Mouse (Mus musculus): Measurements from ENCODE around the gene Kng1. TPM values are rescaled to one million over a fixed set of nuclear protein-coding genes. Genes with fewer than 3 reads are reported as not detected.
"Not testable (repeated sequence)": the region's sequence is repeated elsewhere in the genome, so short reads cannot be mapped to it uniquely, and the experiment has no call there.

Gene Kng1
- polyA plus RNA-seq, 1 experiment from 2014 or later = 0.94 TPM

DNA sequence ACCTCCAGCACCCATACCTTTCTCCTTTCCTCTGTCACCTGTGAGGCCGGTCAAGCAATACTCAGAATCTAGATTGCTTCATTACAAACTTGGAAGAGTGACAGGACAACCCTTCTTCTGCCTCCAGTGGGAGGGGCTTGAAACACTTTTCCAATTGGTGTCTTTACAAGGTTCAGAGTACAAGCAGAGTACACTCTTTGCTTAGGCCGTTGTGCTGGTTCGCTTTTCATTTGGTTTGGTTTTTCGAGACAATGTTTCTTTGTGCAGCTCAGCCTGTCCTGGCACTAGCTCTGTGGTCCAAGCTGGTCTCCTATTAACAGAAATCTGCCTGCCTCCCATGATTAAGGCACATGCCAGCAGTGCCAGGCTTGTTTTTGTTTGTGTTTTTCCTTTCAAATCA, 18.4 kb upstream of the Kng1 start:
- Histone ChIP-seq H3K27ac (replicated peaks) (no peak overlapping the region), H3K36me3 (no peaks in the 10 kb centered on the region), H3K9me3 (0 out of 2 replicates have a peak, but pooled peaks cover 4% of the 10 kb centered on the region), H3K27me3 (replicated peaks) (no peaks in the 10 kb centered on the region), H3K4me2 (no peak overlapping the region), H3K4me1 (peaks cover 6% of the 10 kb centered on the region; the same call in 1 of the 2 replicates), H3K4me3 (no peak overlapping the region), H3K9ac (no peak overlapping the region)
- ATAC-seq (ENCODE audit: extremely low read depth, insufficient number of reproducible peaks, low FRiP score, low TSS enrichment) = no peak
- WGBS = 84% methylated on average over 4 of the region's 4 CpGs

DNA sequence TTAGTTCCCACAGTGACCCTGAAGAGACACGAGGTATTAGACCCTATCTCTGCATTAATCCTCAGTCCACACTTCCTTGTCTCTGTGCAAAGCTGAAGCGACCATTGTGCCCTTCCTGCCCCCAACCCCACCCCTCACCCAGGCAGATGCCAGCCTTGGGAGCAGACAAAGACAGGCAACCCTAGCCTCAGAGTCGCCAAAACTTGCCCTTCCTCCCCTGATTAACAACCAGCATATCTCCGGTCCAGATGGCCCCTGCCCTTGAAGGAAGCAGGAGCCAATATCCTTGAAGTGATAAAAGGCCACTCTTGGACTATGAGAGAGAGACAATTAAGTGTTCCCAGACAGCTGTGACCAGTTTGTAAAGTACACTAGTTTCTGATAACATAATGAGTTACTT, 16.8 kb upstream of the Kng1 start:
- no peak overlapping the region for H3K4me3 ChIP-seq
- H3K9ac ChIP-seq = no peak overlapping the region
- ATAC-seq (ENCODE audit: extremely low read depth, insufficient number of reproducible peaks, low FRiP score, low TSS enrichment) = no peak
- 0 out of 2 replicates have a peak, but pooled peaks cover 4% of the 10 kb centered on the region for H3K9me3 ChIP-seq
- no peak overlapping the region for H3K4me2 ChIP-seq
- no peak overlapping the region for H3K27ac ChIP-seq (replicated peaks)
- 21% methylated on average over 4 of the region's 4 CpGs for WGBS
- H3K36me3 ChIP-seq = no peaks in the 10 kb centered on the region
- H3K27me3 ChIP-seq (replicated peaks) = no peaks in the 10 kb centered on the region
- peaks cover 6% of the 10 kb centered on the region; the same call in 1 of the 2 replicates for H3K4me1 ChIP-seq

DNA sequence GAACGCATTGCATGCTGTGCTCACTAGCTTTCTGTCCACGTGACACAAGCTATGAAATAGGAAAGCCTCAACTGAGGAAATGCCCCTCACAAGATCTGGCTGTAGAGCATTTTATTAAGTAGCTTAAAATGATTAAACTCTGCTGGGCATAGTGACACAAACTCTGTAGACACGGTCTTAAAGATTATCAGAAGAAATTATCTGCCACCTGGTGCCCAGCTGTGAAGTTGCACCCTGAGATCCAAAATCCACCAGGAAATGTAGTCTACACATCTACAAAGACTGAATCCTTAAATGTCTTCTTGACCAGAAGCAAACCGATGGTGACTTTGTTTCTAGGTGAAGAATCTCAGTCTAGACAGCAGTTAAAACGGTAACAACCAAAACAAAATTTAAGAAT, 11.3 kb upstream of the Kng1 start:
- no peak overlapping the region for H3K9ac ChIP-seq
- H3K9me3 ChIP-seq = no peaks in the 10 kb centered on the region
- no peak overlapping the region for H3K4me2 ChIP-seq
- 61% methylated on average over 5 of the region's 5 CpGs for WGBS
- no peak overlapping the region for H3K4me3 ChIP-seq
- no peak for ATAC-seq (ENCODE audit: extremely low read depth, insufficient number of reproducible peaks, low FRiP score, low TSS enrichment)
- no peaks in the 10 kb centered on the region for H3K4me1 ChIP-seq
- no peaks in the 10 kb centered on the region for H3K36me3 ChIP-seq
- H3K27ac ChIP-seq (replicated peaks) = no peak overlapping the region
- no peaks in the 10 kb centered on the region for H3K27me3 ChIP-seq (replicated peaks)

DNA sequence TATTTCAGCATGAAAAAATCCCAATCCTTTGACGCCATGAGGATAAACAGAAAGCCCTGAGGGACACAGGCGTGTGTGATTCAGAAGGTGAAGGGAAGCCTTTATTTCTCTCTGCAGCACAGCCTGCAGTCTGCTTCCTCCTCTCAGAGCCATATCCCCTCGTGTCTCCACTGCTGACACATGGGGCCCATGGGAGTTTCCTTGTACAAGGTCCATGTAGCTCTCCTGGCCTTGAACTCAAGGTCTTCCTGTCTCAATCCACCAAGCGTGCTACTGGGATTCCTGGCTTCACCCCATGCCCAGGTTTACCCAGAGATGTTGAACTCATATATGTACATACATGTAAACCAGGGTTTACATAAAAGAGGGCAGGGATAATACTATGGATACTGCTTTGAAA, 2.0 kb downstream of the Kng1 start:
- H3K9ac ChIP-seq; H3K4me3 ChIP-seq; H3K27me3 ChIP-seq (replicated peaks); H3K4me1 ChIP-seq; ATAC-seq (ENCODE audit: extremely low read depth, insufficient number of reproducible peaks, low FRiP score, low TSS enrichment); H3K9me3 ChIP-seq; H3K27ac ChIP-seq (replicated peaks); H3K4me2 ChIP-seq; H3K36me3 ChIP-seq: not testable (repeated sequence)
- 52% methylated on average over 4 of the region's 4 CpGs for WGBS

DNA sequence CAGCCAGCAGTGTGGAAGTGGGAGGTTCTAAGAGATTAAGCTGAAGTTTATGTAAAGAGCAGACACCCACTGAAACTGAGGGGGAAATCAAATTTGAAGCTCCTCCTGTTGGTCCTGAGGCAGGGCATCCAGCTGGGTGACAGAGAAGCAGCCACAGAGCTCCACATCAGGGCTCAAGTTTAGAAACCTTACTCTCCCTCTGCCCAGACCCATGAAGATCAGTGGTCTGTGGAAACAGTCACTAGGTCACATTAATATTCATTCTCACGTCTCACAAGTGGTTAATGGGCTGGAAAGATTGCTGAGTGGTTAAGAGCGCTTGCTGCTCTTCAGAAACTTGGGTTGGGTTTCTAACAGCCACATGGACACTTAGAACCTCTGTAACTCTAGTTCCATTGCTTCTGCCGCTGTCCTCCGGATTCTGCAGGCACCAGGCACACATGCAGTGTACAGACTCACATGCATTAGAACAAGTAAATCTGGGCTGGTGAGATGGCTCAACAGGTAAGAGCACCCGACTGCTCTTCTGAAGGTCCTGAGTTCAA, 3.2 kb downstream of the Kng1 start:
- not testable (repeated sequence) for H3K27ac ChIP-seq (replicated peaks); H3K4me3 ChIP-seq; H3K9me3 ChIP-seq; H3K9ac ChIP-seq; H3K4me2 ChIP-seq; H3K27me3 ChIP-seq (replicated peaks); H3K36me3 ChIP-seq; ATAC-seq (ENCODE audit: extremely low read depth, insufficient number of reproducible peaks, low FRiP score, low TSS enrichment); H3K4me1 ChIP-seq
- 77% methylated on average over 5 of the region's 5 CpGs for WGBS

DNA sequence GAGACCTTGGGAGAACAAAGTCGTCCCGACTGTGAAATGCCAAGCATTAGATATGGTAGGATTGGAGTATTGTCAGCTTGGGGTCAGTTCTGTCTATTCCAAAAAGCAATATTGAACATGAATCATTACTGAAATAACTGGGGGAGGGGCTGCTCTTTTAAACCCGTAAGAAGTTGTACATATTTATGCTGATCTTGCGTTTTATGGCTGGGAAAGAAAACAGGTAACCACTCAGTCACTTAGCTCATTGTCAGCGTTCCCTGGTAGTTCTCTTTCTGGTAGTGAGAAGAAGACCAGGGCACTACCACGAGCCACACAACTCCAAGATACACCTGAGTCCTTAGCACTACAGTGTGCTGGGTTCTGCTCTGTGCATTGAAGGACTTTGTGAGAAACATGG, 19.9 kb downstream of the Kng1 start:
- H3K36me3 ChIP-seq; ATAC-seq (ENCODE audit: extremely low read depth, insufficient number of reproducible peaks, low FRiP score, low TSS enrichment); H3K9ac ChIP-seq; H3K27ac ChIP-seq (replicated peaks); H3K4me3 ChIP-seq; H3K9me3 ChIP-seq; H3K4me1 ChIP-seq; H3K4me2 ChIP-seq; H3K27me3 ChIP-seq (replicated peaks): not testable (repeated sequence)
- 70% methylated on average over 6 of the region's 6 CpGs for whole genome bisulfite sequencing

DNA sequence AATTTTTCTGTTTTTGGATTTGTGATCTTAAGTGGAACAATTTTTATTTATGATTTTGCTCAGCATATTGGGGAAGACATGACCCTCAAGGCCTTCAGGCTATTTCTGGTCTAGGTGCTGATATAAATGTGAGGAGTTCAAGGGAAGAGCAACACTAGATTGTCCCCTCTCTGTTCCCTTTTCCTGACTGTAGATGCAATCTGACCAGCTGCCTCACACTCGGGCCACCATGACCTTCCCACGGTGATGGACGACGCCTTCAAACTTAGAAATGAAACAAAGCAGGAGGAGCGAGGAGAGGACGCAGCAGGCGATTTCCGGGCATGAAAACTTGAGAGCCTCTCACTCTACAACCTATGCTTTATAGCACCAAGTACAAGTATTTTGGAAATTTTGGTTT, 29.5 kb downstream of the Kng1 start:
- not testable (repeated sequence) for H3K9ac ChIP-seq; H3K4me2 ChIP-seq; H3K4me1 ChIP-seq; H3K4me3 ChIP-seq; H3K9me3 ChIP-seq; H3K36me3 ChIP-seq; H3K27me3 ChIP-seq (replicated peaks); ATAC-seq (ENCODE audit: extremely low read depth, insufficient number of reproducible peaks, low FRiP score, low TSS enrichment); H3K27ac ChIP-seq (replicated peaks)
- 58% methylated on average over 8 of the region's 8 CpGs for WGBS

DNA sequence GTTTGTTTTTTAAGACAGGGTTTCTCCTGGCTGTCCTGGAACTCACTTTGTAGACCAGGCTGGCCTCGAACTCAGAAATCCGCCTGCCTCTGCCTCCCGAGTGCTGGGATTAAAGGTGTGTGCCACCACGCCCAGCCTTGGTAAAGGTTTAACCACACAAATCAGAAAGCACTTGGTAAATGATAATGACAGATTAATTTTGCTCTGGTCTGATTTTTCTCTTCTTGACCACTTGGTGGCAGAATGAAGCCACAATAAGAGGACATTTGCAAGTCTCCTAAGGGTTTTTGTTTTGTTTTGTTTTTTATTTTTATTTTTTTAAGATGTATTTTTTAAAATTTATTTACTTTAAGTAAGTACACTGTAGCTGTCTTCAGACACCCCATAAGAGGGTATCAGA, 30.0 kb downstream of the Kng1 start:
- WGBS = 47% methylated on average over 4 of the region's 4 CpGs
- not testable (repeated sequence) for H3K4me2 ChIP-seq; H3K4me1 ChIP-seq; H3K27ac ChIP-seq (replicated peaks); H3K9ac ChIP-seq; H3K36me3 ChIP-seq; ATAC-seq (ENCODE audit: extremely low read depth, insufficient number of reproducible peaks, low FRiP score, low TSS enrichment); H3K9me3 ChIP-seq; H3K27me3 ChIP-seq (replicated peaks); H3K4me3 ChIP-seq

DNA sequence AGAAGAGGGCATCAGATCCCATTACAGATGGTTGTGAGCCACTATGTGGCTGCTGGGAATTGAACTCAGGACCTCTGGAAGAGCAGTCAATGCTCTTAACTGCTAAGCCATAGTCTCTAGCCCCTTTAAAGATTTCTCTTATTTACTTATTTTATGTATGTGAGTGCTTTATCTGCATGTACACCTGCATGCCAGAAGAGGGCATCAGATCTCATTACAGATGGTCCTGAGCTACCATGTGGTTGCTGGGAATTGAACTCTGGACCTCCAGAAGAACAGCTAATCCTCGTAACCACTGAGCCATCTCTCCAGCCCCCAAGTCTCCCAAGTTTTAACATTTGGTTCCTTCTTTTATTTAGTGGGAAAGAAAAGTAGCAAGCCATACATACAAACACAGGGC, 30.8 kb downstream of the Kng1 start:
- H3K9ac ChIP-seq; H3K4me1 ChIP-seq; H3K27me3 ChIP-seq (replicated peaks); H3K36me3 ChIP-seq; H3K4me3 ChIP-seq; H3K4me2 ChIP-seq; H3K9me3 ChIP-seq; H3K27ac ChIP-seq (replicated peaks); ATAC-seq (ENCODE audit: extremely low read depth, insufficient number of reproducible peaks, low FRiP score, low TSS enrichment): not testable (repeated sequence)
- WGBS = 92% methylated on average over 1 of the region's 1 CpGs

DNA sequence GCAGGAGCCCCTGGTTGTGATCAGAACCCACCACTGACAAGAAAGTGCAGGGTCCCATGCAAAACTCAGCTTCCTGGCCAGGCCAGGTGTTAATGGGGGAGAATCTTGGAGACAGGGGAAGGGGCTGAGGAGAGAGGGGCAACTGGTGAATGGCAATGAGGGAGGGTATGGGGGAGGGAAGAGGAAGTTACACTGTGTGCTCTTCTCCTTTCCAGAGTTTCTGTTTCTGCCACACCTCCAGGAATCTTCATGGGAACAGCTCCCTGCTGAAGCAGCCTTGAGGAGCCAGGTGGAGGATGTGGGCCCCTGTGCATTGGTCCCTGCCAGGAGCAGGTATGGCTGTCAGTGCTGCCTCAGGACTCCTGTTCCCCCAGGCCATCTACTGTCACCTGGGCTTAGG, 33.7 kb downstream of the Kng1 start:
- H3K4me2 ChIP-seq; H3K27me3 ChIP-seq (replicated peaks); H3K27ac ChIP-seq (replicated peaks); H3K9ac ChIP-seq; ATAC-seq (ENCODE audit: extremely low read depth, insufficient number of reproducible peaks, low FRiP score, low TSS enrichment); H3K9me3 ChIP-seq; H3K4me1 ChIP-seq; H3K36me3 ChIP-seq; H3K4me3 ChIP-seq: not testable (repeated sequence)

DNA sequence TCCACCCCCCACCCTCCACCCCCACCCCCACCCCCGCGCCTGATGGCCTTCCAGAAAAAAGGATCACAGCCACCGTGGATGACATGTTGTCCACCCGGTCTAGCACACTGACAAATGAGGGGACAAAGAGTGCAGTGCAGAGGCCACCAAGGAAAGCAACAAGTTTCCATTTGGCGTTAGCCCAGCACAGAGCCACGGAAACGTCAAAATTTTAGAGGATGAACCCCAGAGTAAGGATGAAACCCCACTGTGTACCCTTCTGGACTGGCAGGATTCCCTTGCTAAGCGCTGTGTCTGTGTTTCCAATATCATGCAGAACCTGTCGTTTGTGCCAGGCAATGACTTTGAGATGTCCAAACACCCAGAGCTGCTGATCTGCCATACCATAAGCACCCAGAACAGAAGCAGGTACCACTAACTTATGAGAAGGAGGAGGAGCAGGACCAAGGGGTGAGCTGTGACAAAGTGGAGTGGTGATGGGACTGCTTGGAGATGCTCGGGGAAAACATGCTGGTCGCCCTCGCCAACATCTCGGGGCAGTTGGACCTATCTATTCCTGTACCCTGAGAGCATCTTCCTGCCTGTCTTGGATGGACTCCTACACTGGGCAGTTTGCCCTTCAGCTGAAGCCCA, 35.8 kb downstream of the Kng1 start:
- H3K4me2 ChIP-seq = no peak overlapping the region
- no peak for ATAC-seq (ENCODE audit: extremely low read depth, insufficient number of reproducible peaks, low FRiP score, low TSS enrichment)
- WGBS = 74% methylated on average over 13 of the region's 13 CpGs
- no peak overlapping the region for H3K4me3 ChIP-seq
- H3K27me3 ChIP-seq (replicated peaks) = no peaks in the 10 kb centered on the region; the same call in 1 of the 2 replicates
- no peaks in the 10 kb centered on the region for H3K9me3 ChIP-seq
- no peaks in the 10 kb centered on the region for H3K4me1 ChIP-seq
- H3K9ac ChIP-seq = no peak overlapping the region
- H3K36me3 ChIP-seq = no peaks in the 10 kb centered on the region
- no peak overlapping the region for H3K27ac ChIP-seq (replicated peaks)

DNA sequence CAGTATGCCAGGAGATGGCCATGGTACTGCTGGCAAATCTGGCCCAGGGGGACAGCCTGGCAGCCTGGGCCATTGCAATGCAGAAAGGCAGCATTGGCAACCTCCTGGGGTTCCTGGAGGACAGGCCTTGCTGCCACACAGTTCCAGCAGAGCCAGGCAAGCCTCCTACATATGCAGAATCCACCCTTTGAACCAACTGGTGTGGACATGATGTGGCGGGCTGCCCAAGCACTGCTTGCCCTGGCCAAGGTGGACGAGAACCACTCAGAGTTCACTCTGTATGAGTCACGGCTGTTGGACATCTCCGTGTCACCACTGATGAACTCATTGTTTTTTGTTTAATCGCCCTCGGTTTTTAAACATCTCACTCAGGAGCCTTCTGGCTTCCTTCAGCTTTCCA, 36.5 kb downstream of the Kng1 start:
- Histone ChIP-seq H3K36me3 (no peaks in the 10 kb centered on the region), H3K27ac (replicated peaks) (no peak overlapping the region), H3K9me3 (no peaks in the 10 kb centered on the region), H3K4me3 (no peak overlapping the region), H3K9ac (no peak overlapping the region), H3K27me3 (replicated peaks) (no peaks in the 10 kb centered on the region; the same call in 1 of the 2 replicates), H3K4me1 (no peaks in the 10 kb centered on the region), H3K4me2 (no peak overlapping the region)
- ATAC-seq (ENCODE audit: extremely low read depth, insufficient number of reproducible peaks, low FRiP score, low TSS enrichment) = no peak
- WGBS = 79% methylated on average over 6 of the region's 6 CpGs

All from heart, embryonic 13.5 days (tissue).